Mouse (Mus musculus) kidney, embryonic 14.5 days (tissue): ENCODE data around the gene Calm3. TPM values are rescaled to one million over a fixed set of nuclear protein-coding genes. Genes with fewer than 3 reads are reported as not detected.

Experiments
- ATAC-seq: fragments of 200-750 bp; cut with Nextera tagmentation; 2 replicates; pipeline ENCODE4 v1.8.0; 2017; ENCODE audit warnings: moderate number of reproducible peaks, mild to moderate bottlenecking, moderate TSS enrichment, moderate library complexity; ENCODE audit not compliant: low FRiP score, low TSS enrichment
- H3K27ac ChIP-seq: fragments of 300-500 bp; sonication (generic); 2 replicates; pipeline ENCODE4 v1.5.1; 2014; ENCODE audit warnings: low read depth, mild to moderate bottlenecking, low read length, moderate library complexity, mixed read lengths
- H3K27me3 ChIP-seq: fragments of 300-500 bp; sonication (generic); 2 replicates; pipeline ENCODE4 v1.6.1; 2014; ENCODE audit warnings: mild to moderate bottlenecking, low read length; ENCODE audit not compliant: control insufficient read depth, insufficient read depth
- H3K36me3 ChIP-seq: fragments of 300-500 bp; sonication (generic); 2 replicates; pipeline ENCODE4 v1.6.1; 2014; ENCODE audit warnings: low read length, mixed read lengths; ENCODE audit not compliant: control insufficient read depth, insufficient read depth
- H3K4me1 ChIP-seq: fragments of 300-500 bp; sonication (generic); 2 replicates; pipeline ENCODE4 v1.6.1; 2014; ENCODE audit warnings: low read length, mixed read lengths; ENCODE audit not compliant: control insufficient read depth, insufficient read depth
- H3K4me2 ChIP-seq: fragments of 300-500 bp; sonication (generic); replicated peaks from 2 replicates; pipeline ENCODE4 v1.6.1; 2014; ENCODE audit warnings: low read depth, mild to moderate bottlenecking, low read length
- H3K4me3 ChIP-seq: fragments of 300-500 bp; sonication (generic); 2 replicates; pipeline ENCODE4 v1.5.1; 2014; ENCODE audit warnings: mild to moderate bottlenecking, low read length
- H3K9ac ChIP-seq: fragments of 300-500 bp; sonication (generic); 2 replicates; pipeline ENCODE4 v1.6.1; 2014; ENCODE audit warnings: low read depth, mild to moderate bottlenecking, low read length, moderate library complexity
- H3K9me3 ChIP-seq: fragments of 300-500 bp; sonication (generic); 2 replicates; pipeline ENCODE4 v1.6.1; 2016; ENCODE audit warnings: low read length; ENCODE audit not compliant: control insufficient read depth
- WGBS: fragments of 180-500 bp; shearing (Covaris S2); extraction: QIAGEN DNeasy Blood & Tissue Kit; methylation state at CpG from one replicate; pipeline ENCODE4 v1.1.7; 2014; 5-methylcytosine and 5-hydroxymethylcytosine counted together
- polyA plus RNA-seq: library from polyadenylated mRNA; unstranded; fragments of >200 nt; fragmentation: Nextera tagmentation; extraction: Ambion mirVana; gene quantifications from 2 replicates; pipeline ENCODE4 v1.2.1, GENCODE M21; 2014

The Calm3 gene
- polyA plus RNA-seq, 1 experiment from 2014 or later = 156 TPM

- no peaks in the 10 kb centered on the region for H3K27me3 ChIP-seq
- peak overlapping the region; percentile 74 for H3K4me3 ChIP-seq
- H3K36me3 ChIP-seq = no peaks in the 10 kb centered on the region
- peak overlapping the region; percentile 83 for H3K4me2 ChIP-seq
- H3K9me3 ChIP-seq = no peaks in the 10 kb centered on the region
- under 1% methylated on average over 36 of the region's 42 CpGs for WGBS
- peaks cover 6% of the 10 kb centered on the region for H3K4me1 ChIP-seq
- H3K27ac ChIP-seq = peak overlapping the region; percentile 63; the same call in 1 of the 2 replicates
- peak overlapping the region; percentile 86 for H3K9ac ChIP-seq
- no peak for ATAC-seq
These were observed 48.6 kb downstream of the Calm3 start for GRCm38 (mm10) chr7:16875326-16875725.

DNA sequence AGATGAGACGGTGACA, 48.8 kb downstream of the Calm3 start, which contains the start of gene Dact3:
Gene Dact3, plus strand, starts transcription at position 8 of the 16 bp plus-strand sequence.
- WGBS = 10% methylated on average over 1 of the region's 1 CpGs
- no peak for ATAC-seq
- H3K27ac ChIP-seq = peak within 1 kb of the TSS; percentile 92
- H3K27me3 ChIP-seq = no peaks in the 10 kb centered on the region
- peak within 1 kb of the TSS; percentile 83 for H3K4me2 ChIP-seq
- H3K4me3 ChIP-seq = peak within 1 kb of the TSS; percentile 74
- H3K9ac ChIP-seq = peak within 1 kb of the TSS; percentile 86
- peaks cover 4% of the 10 kb centered on the region for H3K4me1 ChIP-seq
- H3K36me3 ChIP-seq = no peaks in the 10 kb centered on the region; the same call in 1 of the 2 replicates
- H3K9me3 ChIP-seq = no peaks in the 10 kb centered on the region

- peaks cover 3% of the 10 kb centered on the region for H3K4me1 ChIP-seq
- peak overlapping the region; percentile 83 for H3K4me2 ChIP-seq
- H3K4me3 ChIP-seq = peak overlapping the region; percentile 74
- H3K9me3 ChIP-seq = no peaks in the 10 kb centered on the region
- H3K36me3 ChIP-seq = no peaks in the 10 kb centered on the region; the same call in 1 of the 2 replicates
- WGBS = under 1% methylated on average over 33 of the region's 33 CpGs
- H3K27ac ChIP-seq = peak overlapping the region; percentile 92
- peak; percentile 96 for ATAC-seq
- H3K9ac ChIP-seq = no peak overlapping the region; the same call in 1 of the 2 replicates
- no peaks in the 10 kb centered on the region for H3K27me3 ChIP-seq
These were observed 49.1 kb downstream of the Calm3 start for GRCm38 (mm10) chr7:16874756-16875309.

DNA sequence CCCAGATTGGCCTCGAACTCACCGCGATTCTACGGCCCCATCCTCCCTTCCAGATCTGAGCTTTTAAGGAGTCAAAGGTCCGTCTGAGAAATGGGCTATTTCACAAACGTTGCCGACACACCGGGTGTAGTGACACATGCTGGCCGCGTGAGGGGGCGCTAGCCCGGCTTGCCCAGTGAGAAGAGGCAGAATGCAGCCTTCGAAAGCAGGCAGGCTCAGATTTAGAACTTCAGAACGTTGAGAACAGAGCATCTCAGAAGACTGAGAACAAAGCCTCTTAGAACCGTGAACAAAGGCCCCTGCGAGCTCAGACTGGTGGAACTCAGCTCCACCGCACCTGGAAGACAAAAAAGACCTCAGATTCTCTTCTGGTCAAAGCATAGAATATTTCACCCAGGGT, 49.7 kb downstream of the Calm3 start:
- H3K36me3 ChIP-seq = no peaks in the 10 kb centered on the region; the same call in 1 of the 2 replicates
- peak overlapping the region; percentile 43 for H3K4me2 ChIP-seq
- H3K27ac ChIP-seq = peak overlapping the region; percentile 92
- 0 out of 2 replicates have a peak, but pooled peaks cover 3% of the 10 kb centered on the region for H3K4me1 ChIP-seq
- no peaks in the 10 kb centered on the region for H3K9me3 ChIP-seq
- H3K9ac ChIP-seq = no peak overlapping the region; the same call in 1 of the 2 replicates
- 4% methylated on average over 17 of the region's 17 CpGs for WGBS
- peak overlapping the region; percentile 33 for H3K4me3 ChIP-seq
- no peaks in the 10 kb centered on the region for H3K27me3 ChIP-seq
- no peak for ATAC-seq

GRCm38 (mm10) chr7:16873392-16873791, 50.5 kb downstream of the Calm3 start:
- 90% methylated on average over 4 of the region's 4 CpGs for WGBS

GRCm38 (mm10) chr7:16872478-16872877, 51.4 kb downstream of the Calm3 start:
- Histone ChIP-seq H3K27ac (no peak overlapping the region), H3K4me3 (no peak overlapping the region), H3K27me3 (no peaks in the 10 kb centered on the region), H3K9ac (no peak overlapping the region), H3K4me2 (no peak overlapping the region), H3K9me3 (no peaks in the 10 kb centered on the region), H3K36me3 (no peaks in the 10 kb centered on the region; the same call in 1 of the 2 replicates), H3K4me1 (0 out of 2 replicates have a peak, but pooled peaks cover 3% of the 10 kb centered on the region)
- 91% methylated on average over 9 of the region's 9 CpGs for WGBS
- no peak for ATAC-seq

More at GRCm38 (mm10) chr7:16873392-16873791, 50.5 kb downstream of the Calm3 start:
- Histone ChIP-seq H3K4me2 (no peak overlapping the region), H3K27me3 (no peaks in the 10 kb centered on the region), H3K4me1 (0 out of 2 replicates have a peak, but pooled peaks cover 3% of the 10 kb centered on the region), H3K36me3 (no peaks in the 10 kb centered on the region; the same call in 1 of the 2 replicates), H3K27ac (no peak overlapping the region), H3K9me3 (no peaks in the 10 kb centered on the region), H3K9ac (no peak overlapping the region), H3K4me3 (no peak overlapping the region)
- no peak for ATAC-seq

DNA sequence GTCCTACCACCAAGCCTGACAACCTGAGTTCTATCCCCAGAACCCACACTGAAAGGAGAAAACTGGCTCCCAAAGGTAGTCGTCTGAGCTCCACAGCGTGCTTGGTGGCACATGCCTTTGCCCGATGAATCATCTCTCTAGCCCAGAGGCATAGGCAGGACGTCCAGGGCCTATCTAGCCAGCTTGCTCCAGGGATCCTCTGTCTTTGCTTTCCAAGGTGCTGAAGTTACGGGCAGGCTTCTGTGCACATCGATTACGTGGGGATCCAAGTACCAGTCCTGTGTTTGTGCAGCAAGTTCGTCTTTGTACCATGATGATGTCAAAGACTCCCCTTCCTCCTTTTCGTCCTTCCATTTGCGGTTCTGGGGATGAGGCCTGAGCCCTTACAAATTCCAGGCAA, 52.3 kb downstream of the Calm3 start:
- Histone ChIP-seq H3K4me2 (no peak overlapping the region), H3K9ac (no peak overlapping the region), H3K4me1 (0 out of 2 replicates have a peak, but pooled peaks cover 3% of the 10 kb centered on the region), H3K4me3 (no peak overlapping the region), H3K36me3 (no peaks in the 10 kb centered on the region; the same call in 1 of the 2 replicates), H3K27ac (no peak overlapping the region), H3K9me3 (no peaks in the 10 kb centered on the region), H3K27me3 (no peaks in the 10 kb centered on the region)
- ATAC-seq = no peak
- WGBS = 82% methylated on average over 10 of the region's 10 CpGs

GRCm38 (mm10) chr7:16869497-16869896, 54.4 kb downstream of the Calm3 start:
- H3K9ac ChIP-seq = no peak overlapping the region
- 15% methylated on average over 16 of the region's 16 CpGs for WGBS
- H3K4me1 ChIP-seq = 0 out of 2 replicates have a peak, but pooled peaks cover 3% of the 10 kb centered on the region
- peak overlapping the region; percentile 41; the same call in 1 of the 2 replicates for H3K4me2 ChIP-seq
- ATAC-seq = peak; percentile 94
- no peaks in the 10 kb centered on the region for H3K9me3 ChIP-seq
- peak overlapping the region; percentile 16; the same call in 1 of the 2 replicates for H3K4me3 ChIP-seq
- H3K27me3 ChIP-seq = no peaks in the 10 kb centered on the region
- peaks cover 11% of the 10 kb centered on the region; the same call in 1 of the 2 replicates for H3K36me3 ChIP-seq
- no peak overlapping the region for H3K27ac ChIP-seq

DNA sequence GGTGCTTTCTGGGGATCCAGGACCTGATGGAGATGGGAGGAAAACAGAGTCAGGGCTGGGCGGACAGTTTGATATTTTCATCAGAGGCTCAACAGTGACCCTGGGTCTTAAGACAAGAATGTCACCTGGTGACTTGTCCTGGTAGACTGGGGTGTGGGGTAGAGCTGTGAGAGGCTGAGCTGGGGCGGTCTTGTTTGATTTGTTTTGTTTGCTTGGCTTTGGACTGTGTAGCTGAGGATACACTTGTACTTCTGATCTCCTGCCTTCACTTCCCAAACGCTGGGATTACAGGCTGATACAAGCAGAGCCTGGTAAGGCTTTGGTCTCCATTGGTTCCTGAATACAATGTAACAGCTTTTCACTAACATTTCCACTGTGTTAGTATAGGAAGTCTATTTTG, 56.4 kb downstream of the Calm3 start:
- WGBS = 81% methylated on average over 3 of the region's 3 CpGs
- Histone ChIP-seq H3K27ac (no peak overlapping the region), H3K4me1 (0 out of 2 replicates have a peak, but pooled peaks cover 3% of the 10 kb centered on the region), H3K4me2 (no peak overlapping the region), H3K36me3 (peaks cover 19% of the 10 kb centered on the region; the same call in 1 of the 2 replicates), H3K4me3 (no peak overlapping the region), H3K9me3 (no peaks in the 10 kb centered on the region), H3K9ac (no peak overlapping the region), H3K27me3 (no peaks in the 10 kb centered on the region)
- ATAC-seq = no peak
